Mouse (Mus musculus) thymus, postnatal 0 days (tissue): ENCODE data around the gene Fam189a1. TPM values are rescaled to one million over a fixed set of nuclear protein-coding genes. Genes with fewer than 3 reads are reported as not detected.
A peak's percentile ranks its signal among the peaks of the same experiment; 100 is the strongest.

ENCODE experiments used
- DNase-seq: peaks from one replicate; pipeline ENCODE4 v3.0.0-alpha.2; 2015; ENCODE audit warnings: low spot score
- polyA plus RNA-seq: library from polyadenylated mRNA; unstranded; fragments of >200 nt; fragmentation: Nextera tagmentation; extraction: Ambion mirVana; gene quantifications from 2 replicates; pipeline ENCODE4 v1.2.1, GENCODE M21; 2015

The Fam189a1 gene
- polyA plus RNA-seq, 1 experiment from 2014 or later: 0.12 TPM

GRCm38 (mm10) chr7:64839281-64839680 lies 317.1 kb downstream of the Fam189a1 start:
- DNase-seq: no peak

GRCm38 (mm10) chr7:64830214-64830995 lies 326.0 kb downstream of the Fam189a1 start:
- no peak for DNase-seq

- DNase-seq: no peak
Observed at GRCm38 (mm10) chr7:64821081-64821480, 335.3 kb downstream of the Fam189a1 start.

- DNase-seq: no peak
Observed at GRCm38 (mm10) chr7:64819683-64820082, 336.7 kb downstream of the Fam189a1 start.

GRCm38 (mm10) chr7:64808876-64809275 lies 347.5 kb downstream of the Fam189a1 start:
- DNase-seq: no peak

GRCm38 (mm10) chr7:64805100-64805499 lies 351.3 kb downstream of the Fam189a1 start:
- no peak for DNase-seq

GRCm38 (mm10) chr7:64795554-64795953 lies 360.8 kb downstream of the Fam189a1 start:
- DNase-seq: no peak

GRCm38 (mm10) chr7:64792031-64792430 lies 364.3 kb downstream of the Fam189a1 start:
- no peak for DNase-seq

GRCm38 (mm10) chr7:64791145-64791544 lies 365.2 kb downstream of the Fam189a1 start:
- DNase-seq: no peak

GRCm38 (mm10) chr7:64785040-64785439 lies 371.3 kb downstream of the Fam189a1 start:
- DNase-seq: no peak

GRCm38 (mm10) chr7:64779501-64779900 lies 376.9 kb downstream of the Fam189a1 start:
- no peak for DNase-seq

- DNase-seq: no peak
Observed at GRCm38 (mm10) chr7:64776708-64777489, 379.5 kb downstream of the Fam189a1 start.

GRCm38 (mm10) chr7:64773465-64773864 lies 382.9 kb downstream of the Fam189a1 start:
- no peak for DNase-seq

- no peak for DNase-seq
Observed at GRCm38 (mm10) chr7:64770779-64771390, 385.5 kb downstream of the Fam189a1 start.

GRCm38 (mm10) chr7:64769768-64770167 lies 386.6 kb downstream of the Fam189a1 start:
- no peak for DNase-seq

- DNase-seq: no peak
Observed at GRCm38 (mm10) chr7:64765595-64765994, 390.8 kb downstream of the Fam189a1 start.

GRCm38 (mm10) chr7:64755141-64755540 lies 401.2 kb downstream of the Fam189a1 start:
- no peak for DNase-seq

- DNase-seq: no peak
Observed at GRCm38 (mm10) chr7:64754161-64754560, 402.2 kb downstream of the Fam189a1 start.

- no peak for DNase-seq
Observed at GRCm38 (mm10) chr7:64753678-64754077, 402.7 kb downstream of the Fam189a1 start.

GRCm38 (mm10) chr7:64752133-64752532 lies 404.2 kb downstream of the Fam189a1 start:
- no peak for DNase-seq

- peak; percentile 6 for DNase-seq
Observed at GRCm38 (mm10) chr7:64751465-64751864, 404.9 kb downstream of the Fam189a1 start.

- no peak for DNase-seq
Observed at GRCm38 (mm10) chr7:64743610-64744009, 412.8 kb downstream of the Fam189a1 start.
